Mouse (Mus musculus): ENCODE results near the gene 9330159F19Rik. TPM values are rescaled to one million over a fixed set of nuclear protein-coding genes. Genes with fewer than 3 reads are reported as not detected.

The 9330159F19Rik gene
- 0.13 and 0.44 TPM in 2 replicates for polyA plus RNA-seq (2015; fragmentation: Nextera tagmentation; extraction: Ambion mirVana)

GRCm38 (mm10) chr10:29211453-29211852, at the start of gene 9330159F19Rik:
TSS of gene 9330159F19Rik (plus strand) at chr10:29211606.
- no peak within 1 kb of the TSS for H3K27ac ChIP-seq
- no peaks in the 10 kb centered on the region for H3K4me1 ChIP-seq (replicated peaks)
- H3K4me2 ChIP-seq: no peak within 1 kb of the TSS
- H3K27me3 ChIP-seq: no peaks in the 10 kb centered on the region
- no peaks in the 10 kb centered on the region for H3K36me3 ChIP-seq
- no peaks in the 10 kb centered on the region for H3K9me3 ChIP-seq (replicated peaks)
- 15% methylated on average over 4 of the region's 4 CpGs for WGBS
- H3K9ac ChIP-seq: no peak within 1 kb of the TSS
- no peak for ATAC-seq (replicated peaks; ENCODE audit: insufficient number of reproducible peaks, insufficient read depth, low FRiP score, low read depth)
- H3K4me3 ChIP-seq: no peak within 1 kb of the TSS

GRCm38 (mm10) chr10:29161664-29162063, 49.7 kb upstream of the 9330159F19Rik start:
- Histone ChIP-seq H3K36me3 (no peaks in the 10 kb centered on the region), H3K27me3 (no peaks in the 10 kb centered on the region), H3K9me3 (replicated peaks) (no peaks in the 10 kb centered on the region), H3K27ac (no peak overlapping the region), H3K4me2 (no peak overlapping the region), H3K9ac (no peak overlapping the region), H3K4me1 (replicated peaks) (no peaks in the 10 kb centered on the region), H3K4me3 (no peak overlapping the region)
- ATAC-seq (replicated peaks; ENCODE audit: insufficient number of reproducible peaks, insufficient read depth, low FRiP score, low read depth): no peak
- WGBS: 72% methylated on average over 2 of the region's 2 CpGs

GRCm38 (mm10) chr10:29173778-29174177, 37.6 kb upstream of the 9330159F19Rik start:
- H3K4me2 ChIP-seq: no peak overlapping the region
- no peak overlapping the region for H3K9ac ChIP-seq
- no peaks in the 10 kb centered on the region for H3K4me1 ChIP-seq (replicated peaks)
- 77% methylated on average over 2 of the region's 2 CpGs for WGBS
- no peaks in the 10 kb centered on the region for H3K36me3 ChIP-seq
- H3K4me3 ChIP-seq: no peak overlapping the region
- ATAC-seq (replicated peaks; ENCODE audit: insufficient number of reproducible peaks, insufficient read depth, low FRiP score, low read depth): no peak
- H3K27ac ChIP-seq: no peak overlapping the region
- no peaks in the 10 kb centered on the region for H3K27me3 ChIP-seq
- no peaks in the 10 kb centered on the region for H3K9me3 ChIP-seq (replicated peaks)

GRCm38 (mm10) chr10:29175656-29176055, 35.8 kb upstream of the 9330159F19Rik start:
- ATAC-seq (replicated peaks; ENCODE audit: insufficient number of reproducible peaks, insufficient read depth, low FRiP score, low read depth): no peak
- no peaks in the 10 kb centered on the region for H3K4me1 ChIP-seq (replicated peaks)
- WGBS: 81% methylated on average over 3 of the region's 3 CpGs
- H3K27ac ChIP-seq: no peak overlapping the region
- H3K9me3 ChIP-seq (replicated peaks): no peaks in the 10 kb centered on the region
- H3K9ac ChIP-seq: no peak overlapping the region
- H3K27me3 ChIP-seq: no peaks in the 10 kb centered on the region
- H3K36me3 ChIP-seq: no peaks in the 10 kb centered on the region
- H3K4me2 ChIP-seq: no peak overlapping the region
- H3K4me3 ChIP-seq: no peak overlapping the region

- ATAC-seq (replicated peaks; ENCODE audit: insufficient number of reproducible peaks, insufficient read depth, low FRiP score, low read depth): no peak
- H3K9me3 ChIP-seq (replicated peaks): no peaks in the 10 kb centered on the region
- no peaks in the 10 kb centered on the region for H3K36me3 ChIP-seq
- no peak overlapping the region for H3K27ac ChIP-seq
- H3K9ac ChIP-seq: no peak overlapping the region
- H3K4me3 ChIP-seq: no peak overlapping the region
- H3K27me3 ChIP-seq: no peaks in the 10 kb centered on the region
- 82% methylated on average over 4 of the region's 4 CpGs for WGBS
- H3K4me1 ChIP-seq (replicated peaks): no peaks in the 10 kb centered on the region
- no peak overlapping the region for H3K4me2 ChIP-seq
Observed at GRCm38 (mm10) chr10:29176881-29177280, 34.5 kb upstream of the 9330159F19Rik start.

GRCm38 (mm10) chr10:29178003-29178402, 33.4 kb upstream of the 9330159F19Rik start:
- no peaks in the 10 kb centered on the region for H3K27me3 ChIP-seq
- no peak overlapping the region for H3K4me3 ChIP-seq
- H3K4me2 ChIP-seq: no peak overlapping the region
- H3K27ac ChIP-seq: no peak overlapping the region
- no peaks in the 10 kb centered on the region for H3K4me1 ChIP-seq (replicated peaks)
- H3K9ac ChIP-seq: no peak overlapping the region
- WGBS: 43% methylated on average over 2 of the region's 2 CpGs
- H3K36me3 ChIP-seq: no peaks in the 10 kb centered on the region
- H3K9me3 ChIP-seq (replicated peaks): no peaks in the 10 kb centered on the region
- ATAC-seq (replicated peaks; ENCODE audit: insufficient number of reproducible peaks, insufficient read depth, low FRiP score, low read depth): no peak

GRCm38 (mm10) chr10:29180210-29180609, 31.2 kb upstream of the 9330159F19Rik start:
- Histone ChIP-seq H3K27ac (no peak overlapping the region), H3K9me3 (replicated peaks) (no peaks in the 10 kb centered on the region), H3K4me3 (no peak overlapping the region), H3K4me2 (no peak overlapping the region), H3K4me1 (replicated peaks) (no peaks in the 10 kb centered on the region), H3K36me3 (no peaks in the 10 kb centered on the region), H3K9ac (no peak overlapping the region), H3K27me3 (no peaks in the 10 kb centered on the region)
- 84% methylated on average over 3 of the region's 3 CpGs for WGBS
- no peak for ATAC-seq (replicated peaks; ENCODE audit: insufficient number of reproducible peaks, insufficient read depth, low FRiP score, low read depth)

- WGBS: 82% methylated on average over 2 of the region's 2 CpGs
- no peak overlapping the region for H3K4me2 ChIP-seq
- H3K9ac ChIP-seq: no peak overlapping the region
- no peaks in the 10 kb centered on the region for H3K4me1 ChIP-seq (replicated peaks)
- H3K4me3 ChIP-seq: no peak overlapping the region
- no peaks in the 10 kb centered on the region for H3K36me3 ChIP-seq
- no peak for ATAC-seq (replicated peaks; ENCODE audit: insufficient number of reproducible peaks, insufficient read depth, low FRiP score, low read depth)
- H3K27ac ChIP-seq: no peak overlapping the region
- no peaks in the 10 kb centered on the region for H3K9me3 ChIP-seq (replicated peaks)
- no peaks in the 10 kb centered on the region for H3K27me3 ChIP-seq
Observed at GRCm38 (mm10) chr10:29181046-29181445, 30.4 kb upstream of the 9330159F19Rik start.

GRCm38 (mm10) chr10:29193769-29194168, 17.6 kb upstream of the 9330159F19Rik start:
- H3K27me3 ChIP-seq: no peaks in the 10 kb centered on the region
- H3K4me1 ChIP-seq (replicated peaks): no peaks in the 10 kb centered on the region
- no peaks in the 10 kb centered on the region for H3K36me3 ChIP-seq
- no peak for ATAC-seq (replicated peaks; ENCODE audit: insufficient number of reproducible peaks, insufficient read depth, low FRiP score, low read depth)
- no peak overlapping the region for H3K27ac ChIP-seq
- H3K9me3 ChIP-seq (replicated peaks): no peaks in the 10 kb centered on the region
- no peak overlapping the region for H3K4me2 ChIP-seq
- H3K9ac ChIP-seq: no peak overlapping the region
- H3K4me3 ChIP-seq: no peak overlapping the region

GRCm38 (mm10) chr10:29196811-29197210, 14.6 kb upstream of the 9330159F19Rik start:
- WGBS: 93% methylated on average over 33 of the region's 33 CpGs
- no peak overlapping the region for H3K9ac ChIP-seq
- no peak overlapping the region for H3K27ac ChIP-seq

GRCm38 (mm10) chr10:29198642-29199041, 12.8 kb upstream of the 9330159F19Rik start, which contains the start of gene Gm49353:
TSS of gene Gm49353 (plus strand) at chr10:29198954.
- WGBS: 80% methylated on average over 7 of the region's 7 CpGs
- ATAC-seq (replicated peaks; ENCODE audit: insufficient number of reproducible peaks, insufficient read depth, low FRiP score, low read depth): no peak
- H3K9ac ChIP-seq: no peak within 1 kb of the TSS

More at GRCm38 (mm10) chr10:29196811-29197210, 14.6 kb upstream of the 9330159F19Rik start:
- Histone ChIP-seq H3K36me3 (no peaks in the 10 kb centered on the region), H3K4me3 (no peak overlapping the region), H3K27me3 (no peaks in the 10 kb centered on the region), H3K4me1 (replicated peaks) (no peaks in the 10 kb centered on the region), H3K9me3 (replicated peaks) (no peaks in the 10 kb centered on the region), H3K4me2 (no peak overlapping the region)
- ATAC-seq (replicated peaks; ENCODE audit: insufficient number of reproducible peaks, insufficient read depth, low FRiP score, low read depth): no peak

GRCm38 (mm10) chr10:29199835-29200234, 11.6 kb upstream of the 9330159F19Rik start:
- Histone ChIP-seq H3K9ac (no peak overlapping the region), H3K4me3 (no peak overlapping the region), H3K4me2 (no peak overlapping the region), H3K9me3 (replicated peaks) (no peaks in the 10 kb centered on the region), H3K36me3 (no peaks in the 10 kb centered on the region), H3K4me1 (replicated peaks) (no peaks in the 10 kb centered on the region), H3K27ac (no peak overlapping the region), H3K27me3 (no peaks in the 10 kb centered on the region)
- 60% methylated on average over 3 of the region's 3 CpGs for WGBS
- ATAC-seq (replicated peaks; ENCODE audit: insufficient number of reproducible peaks, insufficient read depth, low FRiP score, low read depth): no peak

More at GRCm38 (mm10) chr10:29198642-29199041, 12.8 kb upstream of the 9330159F19Rik start, which contains the start of gene Gm49353:
- H3K9me3 ChIP-seq (replicated peaks): no peaks in the 10 kb centered on the region
- no peaks in the 10 kb centered on the region for H3K36me3 ChIP-seq
- H3K27ac ChIP-seq: no peak within 1 kb of the TSS
- no peaks in the 10 kb centered on the region for H3K27me3 ChIP-seq
- H3K4me2 ChIP-seq: no peak within 1 kb of the TSS
- no peak within 1 kb of the TSS for H3K4me3 ChIP-seq
- no peaks in the 10 kb centered on the region for H3K4me1 ChIP-seq (replicated peaks)
